Mouse (Mus musculus): ENCODE measurements around the gene Sgms1. TPM values are rescaled to one million over a fixed set of nuclear protein-coding genes. Genes with fewer than 3 reads are reported as not detected.

The Sgms1 gene
- total RNA-seq, 1 experiment from 2014 or later = 57.7 TPM

GRCm38 (mm10) chr19:32276263-32276662 is 113.3 kb downstream of the Sgms1 start:
- no peak for ATAC-seq (replicated peaks; ENCODE audit: low read depth, poor library complexity, severe bottlenecking)

GRCm38 (mm10) chr19:32275068-32275925 is 114.2 kb downstream of the Sgms1 start:
- ATAC-seq (replicated peaks; ENCODE audit: low read depth, poor library complexity, severe bottlenecking) = peak; percentile 55

GRCm38 (mm10) chr19:32274145-32274544 is 115.4 kb downstream of the Sgms1 start:
- no peak for ATAC-seq (replicated peaks; ENCODE audit: low read depth, poor library complexity, severe bottlenecking)

- ATAC-seq (replicated peaks; ENCODE audit: low read depth, poor library complexity, severe bottlenecking) = no peak
These were observed 115.8 kb downstream of the Sgms1 start for GRCm38 (mm10) chr19:32273714-32274113.

GRCm38 (mm10) chr19:32272475-32273260 is 116.8 kb downstream of the Sgms1 start:
- peak; percentile 74 for ATAC-seq (replicated peaks; ENCODE audit: low read depth, poor library complexity, severe bottlenecking)

- ATAC-seq (replicated peaks; ENCODE audit: low read depth, poor library complexity, severe bottlenecking) = 0 out of 2 replicates have a peak, but pooled peaks have one; percentile 16
These were observed 117.9 kb downstream of the Sgms1 start for GRCm38 (mm10) chr19:32271455-32272200.

GRCm38 (mm10) chr19:32269844-32270176 is 119.7 kb downstream of the Sgms1 start:
- ATAC-seq (replicated peaks; ENCODE audit: low read depth, poor library complexity, severe bottlenecking) = no peak

- no peak for ATAC-seq (replicated peaks; ENCODE audit: low read depth, poor library complexity, severe bottlenecking)
These were observed 120.2 kb downstream of the Sgms1 start for GRCm38 (mm10) chr19:32269141-32269843.

GRCm38 (mm10) chr19:32268562-32268961 is 121.0 kb downstream of the Sgms1 start:
- ATAC-seq (replicated peaks; ENCODE audit: low read depth, poor library complexity, severe bottlenecking) = no peak

GRCm38 (mm10) chr19:32266385-32267252 is 122.9 kb downstream of the Sgms1 start:
- peak; percentile 81 for ATAC-seq (replicated peaks; ENCODE audit: low read depth, poor library complexity, severe bottlenecking)

- ATAC-seq (replicated peaks; ENCODE audit: low read depth, poor library complexity, severe bottlenecking) = no peak
These were observed 125.8 kb downstream of the Sgms1 start for GRCm38 (mm10) chr19:32263753-32264152.

GRCm38 (mm10) chr19:32262805-32263572 is 126.5 kb downstream of the Sgms1 start:
- no peak for ATAC-seq (replicated peaks; ENCODE audit: low read depth, poor library complexity, severe bottlenecking)

GRCm38 (mm10) chr19:32260869-32261688 is 128.4 kb downstream of the Sgms1 start:
- no peak for ATAC-seq (replicated peaks; ENCODE audit: low read depth, poor library complexity, severe bottlenecking)

- no peak for ATAC-seq (replicated peaks; ENCODE audit: low read depth, poor library complexity, severe bottlenecking)
These were observed 129.7 kb downstream of the Sgms1 start for GRCm38 (mm10) chr19:32259830-32260229.

GRCm38 (mm10) chr19:32259048-32259447 is 130.5 kb downstream of the Sgms1 start:
- ATAC-seq (replicated peaks; ENCODE audit: low read depth, poor library complexity, severe bottlenecking) = 0 out of 2 replicates have a peak, but pooled peaks have one; percentile 36

GRCm38 (mm10) chr19:32258146-32258545 is 131.4 kb downstream of the Sgms1 start:
- ATAC-seq (replicated peaks; ENCODE audit: low read depth, poor library complexity, severe bottlenecking) = no peak

GRCm38 (mm10) chr19:32257616-32258015 is 131.9 kb downstream of the Sgms1 start:
- ATAC-seq (replicated peaks; ENCODE audit: low read depth, poor library complexity, severe bottlenecking) = no peak

Data from common myeloid progenitor, adult 5-6 weeks (primary cell).